Mouse (Mus musculus) E14TG2a.4 (cell line): ENCODE measurements around the gene Prtg.

ENCODE experiments used
- CTCF ChIP-seq: conservative IDR thresholded peaks from 2 replicates; pipeline ENCODE4 v1.5.1; 2014; ENCODE audit warnings: low read length
- NANOG ChIP-seq: IDR thresholded peaks from 2 replicates; pipeline ENCODE4 v1.6.1; 2014; ENCODE audit warnings: borderline replicate concordance, low read length, mixed read lengths
- POU5F1 ChIP-seq: IDR thresholded peaks from 2 replicates; pipeline ENCODE4 v1.6.1; 2014; ENCODE audit warnings: low read length, borderline replicate concordance

GRCm38 (mm10) chr9:72806146-72806545 is 528 bp upstream of the Prtg start:
- TF ChIP-seq POU5F1 (no peak), CTCF (no peak), NANOG (no peak)
